Mouse (Mus musculus): ENCODE measurements around the gene Lypd6.

Lypd6 gene

GRCm38 (mm10) chr2:50173730-50174528, 107.7 kb downstream of the Lypd6 start:
- no peak for DNase-seq (ENCODE audit: low read depth)

- no peak for DNase-seq (ENCODE audit: low read depth)
Measured at GRCm38 (mm10) chr2:50175709-50176108, 109.5 kb downstream of the Lypd6 start.

GRCm38 (mm10) chr2:50179164-50179563, 112.9 kb downstream of the Lypd6 start:
- no peak for DNase-seq (ENCODE audit: low read depth)

- DNase-seq (ENCODE audit: low read depth): no peak
Measured at GRCm38 (mm10) chr2:50180423-50180822, 114.2 kb downstream of the Lypd6 start.

GRCm38 (mm10) chr2:50181332-50181731, 115.1 kb downstream of the Lypd6 start:
- DNase-seq (ENCODE audit: low read depth): no peak

- no peak for DNase-seq (ENCODE audit: low read depth)
Measured at GRCm38 (mm10) chr2:50186711-50187405, 120.6 kb downstream of the Lypd6 start.

GRCm38 (mm10) chr2:50188856-50189255, 122.6 kb downstream of the Lypd6 start:
- no peak for DNase-seq (ENCODE audit: low read depth)

GRCm38 (mm10) chr2:50196681-50197080, 130.5 kb downstream of the Lypd6 start:
- DNase-seq (ENCODE audit: low read depth): no peak

GRCm38 (mm10) chr2:50197801-50198200, 131.6 kb downstream of the Lypd6 start:
- DNase-seq (ENCODE audit: low read depth): no peak

- DNase-seq (ENCODE audit: low read depth): no peak
Measured at GRCm38 (mm10) chr2:50200541-50200940, 134.3 kb downstream of the Lypd6 start.

- DNase-seq (ENCODE audit: low read depth): no peak
Measured at GRCm38 (mm10) chr2:50220574-50220973, 154.3 kb downstream of the Lypd6 start.

GRCm38 (mm10) chr2:50225019-50225418, 158.8 kb downstream of the Lypd6 start:
- DNase-seq (ENCODE audit: low read depth): no peak

GRCm38 (mm10) chr2:50233491-50233890, 167.3 kb downstream of the Lypd6 start:
- no peak for DNase-seq (ENCODE audit: low read depth)
